Comparison of ENCODE assay signal across 7 mouse cellular contexts in genomic region chr16:95990462-95991121, GRCm38 (mm10). TPM values are rescaled to one million over a fixed set of nuclear protein-coding genes. Genes with fewer than 3 reads are reported as not detected.
DNase-seq lines count a peak whose midpoint lies in the region; ATAC-seq lines count a peak whose summit lies in the region.

Gene Psmg1, minus strand, starts transcription at chr16:95990960.

- H3K4me3 ChIP-seq in embryonic facial prominence, embryonic 11.5 days (ENCODE audit: low read depth, low read length): peak within 1 kb of the TSS; percentile 80
- H3K4me3 ChIP-seq in limb, embryonic 11.5 days (ENCODE audit: low read depth, low read length): peak within 1 kb of the TSS; percentile 77
- peak within 1 kb of the TSS; percentile 76 for H3K4me3 ChIP-seq in midbrain, embryonic 14.5 days (replicated peaks; ENCODE audit: low read depth, low read length)

- peak; percentile 93 for ATAC-seq in embryonic facial prominence, embryonic 11.5 days (replicated peaks; ENCODE audit: insufficient number of reproducible peaks, low FRiP score, low TSS enrichment, low read depth)
- peak; percentile 92 for ATAC-seq in limb, embryonic 11.5 days (ENCODE audit: insufficient number of reproducible peaks, low FRiP score, low TSS enrichment, low read depth)
- ATAC-seq in midbrain, embryonic 14.5 days (ENCODE audit: low FRiP score, low TSS enrichment): peak; percentile 94

- under 1% methylated on average over 62 of the region's 62 CpGs for WGBS in embryonic facial prominence, embryonic 11.5 days
- under 1% methylated on average over 62 of the region's 62 CpGs for WGBS in limb, embryonic 11.5 days
- WGBS in midbrain, embryonic 14.5 days: under 1% methylated on average over 62 of the region's 62 CpGs

- H3K27me3 ChIP-seq in embryonic facial prominence, embryonic 11.5 days (ENCODE audit: control insufficient read depth, insufficient read depth, low read length): no peaks in the 10 kb centered on the region
- no peaks in the 10 kb centered on the region for H3K27me3 ChIP-seq in limb, embryonic 11.5 days (ENCODE audit: control insufficient read depth, insufficient read depth, low read length)
- H3K27me3 ChIP-seq in midbrain, embryonic 14.5 days (ENCODE audit: control insufficient read depth, insufficient read depth, low read length): no peaks in the 10 kb centered on the region

- peak within 1 kb of the TSS; percentile 57 for H3K27ac ChIP-seq in embryonic facial prominence, embryonic 11.5 days (replicated peaks; ENCODE audit: low read depth, low read length)
- peak within 1 kb of the TSS; percentile 84 for H3K27ac ChIP-seq in limb, embryonic 11.5 days (replicated peaks; ENCODE audit: low read depth, low read length)
- peak within 1 kb of the TSS; percentile 86 for H3K27ac ChIP-seq in midbrain, embryonic 14.5 days (replicated peaks; ENCODE audit: low read depth, low read length)

- H3K4me1 ChIP-seq in embryonic facial prominence, embryonic 11.5 days (ENCODE audit: control insufficient read depth, insufficient read depth, low read length): no peaks in the 10 kb centered on the region
- H3K4me1 ChIP-seq in limb, embryonic 11.5 days (ENCODE audit: control insufficient read depth, insufficient read depth, low read length): peaks cover 3% of the 10 kb centered on the region; the same call in 1 of the 2 replicates
- H3K4me1 ChIP-seq in midbrain, embryonic 14.5 days (ENCODE audit: control insufficient read depth, insufficient read depth, low read length): peaks cover 9% of the 10 kb centered on the region

- H3K4me2 ChIP-seq in embryonic facial prominence, embryonic 11.5 days (ENCODE audit: low read depth, low read length): peak within 1 kb of the TSS; percentile 58
- peak within 1 kb of the TSS; percentile 47 for H3K4me2 ChIP-seq in limb, embryonic 11.5 days (ENCODE audit: low read depth, severe bottlenecking)
- peak within 1 kb of the TSS; percentile 74 for H3K4me2 ChIP-seq in midbrain, embryonic 14.5 days (ENCODE audit: low read length)

- H3K36me3 ChIP-seq in embryonic facial prominence, embryonic 11.5 days (replicated peaks; ENCODE audit: control insufficient read depth, insufficient read depth, low read depth, low read length): no peaks in the 10 kb centered on the region
- no peaks in the 10 kb centered on the region for H3K36me3 ChIP-seq in limb, embryonic 11.5 days (ENCODE audit: control insufficient read depth, insufficient read depth, low read length)
- H3K36me3 ChIP-seq in midbrain, embryonic 14.5 days (ENCODE audit: control insufficient read depth, insufficient read depth, low read length): peaks cover 41% of the 10 kb centered on the region

- H3K9ac ChIP-seq in embryonic facial prominence, embryonic 11.5 days (replicated peaks; ENCODE audit: low read length): peak within 1 kb of the TSS; percentile 79
- H3K9ac ChIP-seq in limb, embryonic 11.5 days (ENCODE audit: low read length): peak within 1 kb of the TSS; percentile 89
- peak within 1 kb of the TSS; percentile 69 for H3K9ac ChIP-seq in midbrain, embryonic 14.5 days (replicated peaks; ENCODE audit: low read length)

- no peaks in the 10 kb centered on the region for H3K9me3 ChIP-seq in embryonic facial prominence, embryonic 11.5 days (replicated peaks; ENCODE audit: control insufficient read depth, low read length)
- H3K9me3 ChIP-seq in limb, embryonic 11.5 days (ENCODE audit: control insufficient read depth, low read length): no peaks in the 10 kb centered on the region
- H3K9me3 ChIP-seq in midbrain, embryonic 14.5 days (ENCODE audit: control insufficient read depth, low read length): no peaks in the 10 kb centered on the region

- DNase-seq in adrenal gland, postnatal 14 days: peak; percentile 98
- DNase-seq in embryonic facial prominence, embryonic 11.5 days (ENCODE audit: low spot score): peak; percentile 97
- peak; percentile 99 for DNase-seq in heart, adult 11 months
- peak; percentile 98 for DNase-seq in kidney, adult 18-20 months
- peak; percentile 99 for DNase-seq in limb, embryonic 11.5 days (ENCODE audit: low spot score)
- peak; percentile 100 for DNase-seq in midbrain, embryonic 14.5 days
- peak; percentile 95 to 99 for DNase-seq in spleen, adult 18-20 months

RNA-seq across cellular contexts. Expression of gene Psmg1, which starts in this region (rescaled TPM):
- 35.4 and 38.8 TPM in 2 replicates for total RNA-seq in adrenal gland, postnatal 14 days (2021)
- polyA plus RNA-seq in embryonic facial prominence, embryonic 11.5 days (2014; fragmentation: Nextera tagmentation; extraction: Ambion mirVana): 104 and 111 TPM in 2 replicates
- 125 and 137 TPM in 2 replicates for polyA plus RNA-seq in limb, embryonic 11.5 days (2014; fragmentation: Nextera tagmentation; extraction: Ambion mirVana)
- 59.8 and 62.4 TPM in 2 replicates for polyA plus RNA-seq in midbrain, embryonic 14.5 days (2014; fragmentation: Nextera tagmentation; extraction: Ambion mirVana)

Comparison
In these comparisons a context has a peak if more than half of its experiments do, and no peak if none do; other contexts are left out.
1. Peak in every context shown above with its lines: DNase-seq, ATAC-seq, H3K4me3 ChIP-seq and H3K27ac ChIP-seq.